Mouse (Mus musculus) ES-Bruce4 (cell line): ENCODE results near the gene Samd4b. TPM values are rescaled to one million over a fixed set of nuclear protein-coding genes. Genes with fewer than 3 reads are reported as not detected.

Experiments used
- H3K27ac ChIP-seq: 2 replicates; pipeline ENCODE4 v1.5.1; 2012; ENCODE audit warnings: low read length, inconsistent platforms; ENCODE audit not compliant: insufficient read depth
- H3K27me3 ChIP-seq: 2 replicates; pipeline ENCODE4 v1.6.1; 2012; ENCODE audit warnings: mild to moderate bottlenecking, low read length, inconsistent platforms; ENCODE audit not compliant: control insufficient read depth, poor library complexity, insufficient read depth, severe bottlenecking
- H3K36me3 ChIP-seq: 2 replicates; pipeline ENCODE4 v1.6.1; 2012; ENCODE audit warnings: inconsistent platforms, mild to moderate bottlenecking, low read length, moderate library complexity; ENCODE audit not compliant: control insufficient read depth, poor library complexity, insufficient read depth, severe bottlenecking
- H3K4me1 ChIP-seq: one replicate; pipeline ENCODE4 v1.8.1; 2011; ENCODE audit warnings: low read length; ENCODE audit not compliant: control insufficient read depth, insufficient read depth
- H3K4me3 ChIP-seq: 2 replicates; pipeline ENCODE4 v1.5.1; 2011; ENCODE audit warnings: low read depth, mild to moderate bottlenecking, low read length
- H3K9ac ChIP-seq: 2 replicates; pipeline ENCODE4 v1.6.1; 2012; ENCODE audit warnings: low read depth, mild to moderate bottlenecking, inconsistent platforms; ENCODE audit not compliant: poor library complexity, severe bottlenecking
- H3K9me3 ChIP-seq: replicated peaks from 2 replicates; pipeline ENCODE4 v1.6.1; 2012; ENCODE audit warnings: mild to moderate bottlenecking, low read length, inconsistent platforms; ENCODE audit not compliant: control insufficient read depth, poor library complexity, insufficient read depth, severe bottlenecking
- CTCF ChIP-seq: IDR thresholded peaks from one replicate; pipeline ENCODE4 v1.8.1; 2011; ENCODE audit warnings: low read depth, low read length
- EP300 ChIP-seq: IDR thresholded peaks from 2 replicates; pipeline ENCODE4 v1.6.1; 2011; ENCODE audit warnings: low read depth, low read length; ENCODE audit not compliant: insufficient read depth
- POLR2A ChIP-seq: IDR thresholded peaks from one replicate; pipeline ENCODE4 v1.8.1; 2011; ENCODE audit warnings: low read length; ENCODE audit not compliant: insufficient read depth
- polyA plus RNA-seq: library from polyadenylated mRNA; stranded (reverse); fragments of >200 nt; gene quantifications from 2 replicates; pipeline ENCODE4 v1.2.4, GENCODE M21; 2011; ENCODE audit warnings: low read depth; ENCODE audit not compliant: missing spikeins, insufficient read depth, insufficient read length

The Samd4b gene
- polyA plus RNA-seq, 1 experiment, result 86.0 TPM

- Histone ChIP-seq H3K27ac (no peak overlapping the region), H3K4me1 (peaks cover 3% of the 10 kb centered on the region), H3K27me3 (no peaks in the 10 kb centered on the region), H3K9ac (no peak overlapping the region), H3K9me3 (no peaks in the 10 kb centered on the region), H3K36me3 (peaks cover 21% of the 10 kb centered on the region), H3K4me3 (no peak overlapping the region)
- TF ChIP-seq POLR2A (no peak), EP300 (0 out of 2 replicates have a peak, but pooled peaks have one; percentile 27)
These were observed 26.8 kb downstream of the Samd4b start for GRCm38 (mm10) chr7:28570982-28571682.

GRCm38 (mm10) chr7:28570291-28570981 lies 27.5 kb downstream of the Samd4b start:
- no peaks in the 10 kb centered on the region for H3K9me3 ChIP-seq
- H3K9ac ChIP-seq, result no peak overlapping the region
- peaks cover 2% of the 10 kb centered on the region for H3K4me1 ChIP-seq
- H3K27ac ChIP-seq, result no peak overlapping the region
- TF ChIP-seq POLR2A (no peak), EP300 (no peak), CTCF (no peak)
- no peaks in the 10 kb centered on the region for H3K27me3 ChIP-seq
- H3K36me3 ChIP-seq, result peaks cover 23% of the 10 kb centered on the region
- H3K4me3 ChIP-seq, result no peak overlapping the region

- H3K27me3 ChIP-seq, result no peaks in the 10 kb centered on the region
- peaks cover 37% of the 10 kb centered on the region for H3K36me3 ChIP-seq
- TF ChIP-seq CTCF (peak; percentile 76), EP300 (no peak)
- H3K9me3 ChIP-seq, result no peaks in the 10 kb centered on the region
- no peak overlapping the region for H3K9ac ChIP-seq
- H3K4me3 ChIP-seq, result no peak overlapping the region
- peaks cover 2% of the 10 kb centered on the region for H3K4me1 ChIP-seq
- H3K27ac ChIP-seq, result no peak overlapping the region
These were observed 29.7 kb downstream of the Samd4b start for GRCm38 (mm10) chr7:28568253-28568652.

- TF ChIP-seq EP300 (no peak), CTCF (no peak), POLR2A (no peak)
- peaks cover 37% of the 10 kb centered on the region for H3K36me3 ChIP-seq
These were observed 30.4 kb downstream of the Samd4b start for GRCm38 (mm10) chr7:28567539-28567938.

GRCm38 (mm10) chr7:28565407-28565806 lies 32.5 kb downstream of the Samd4b start:
- Histone ChIP-seq H3K4me3 (no peak overlapping the region), H3K9me3 (no peaks in the 10 kb centered on the region), H3K9ac (no peak overlapping the region), H3K4me1 (no peaks in the 10 kb centered on the region), H3K36me3 (peaks cover 37% of the 10 kb centered on the region), H3K27me3 (no peaks in the 10 kb centered on the region), H3K27ac (no peak overlapping the region)
- TF ChIP-seq POLR2A (no peak), EP300 (no peak), CTCF (no peak)

More at GRCm38 (mm10) chr7:28567539-28567938, 30.4 kb downstream of the Samd4b start:
- H3K9ac ChIP-seq, result no peak overlapping the region
- peaks cover 2% of the 10 kb centered on the region for H3K4me1 ChIP-seq
- no peaks in the 10 kb centered on the region for H3K9me3 ChIP-seq
- no peaks in the 10 kb centered on the region for H3K27me3 ChIP-seq
- no peak overlapping the region for H3K4me3 ChIP-seq
- no peak overlapping the region for H3K27ac ChIP-seq

- peaks cover under 1% of the 10 kb centered on the region for H3K4me1 ChIP-seq
- H3K9ac ChIP-seq, result no peak overlapping the region
- no peaks in the 10 kb centered on the region for H3K27me3 ChIP-seq
- H3K36me3 ChIP-seq, result peaks cover 37% of the 10 kb centered on the region
- TF ChIP-seq POLR2A, result no peak
- TF ChIP-seq CTCF, result no peak
- TF ChIP-seq EP300, result no peak
- H3K9me3 ChIP-seq, result no peaks in the 10 kb centered on the region
- H3K4me3 ChIP-seq, result no peak overlapping the region
- no peak overlapping the region for H3K27ac ChIP-seq
These were observed 35.0 kb downstream of the Samd4b start for GRCm38 (mm10) chr7:28562951-28563350.
